Mouse (Mus musculus) stomach, postnatal 0 days (tissue): ENCODE measurements around the gene Pdik1l. TPM values are rescaled to one million over a fixed set of nuclear protein-coding genes. Genes with fewer than 3 reads are reported as not detected.

Source experiments
- ATAC-seq: fragments of 200-750 bp; cut with Nextera tagmentation; 2 replicates; pipeline ENCODE4 v1.8.0; 2017; ENCODE audit not compliant: low FRiP score, low TSS enrichment
- DNase-seq: peaks from one replicate; pipeline ENCODE4 v3.0.0-alpha.2; 2016; ENCODE audit warnings: low spot score
- H3K27ac ChIP-seq: fragments of 300-500 bp; sonication (generic); replicated peaks from 2 replicates; pipeline ENCODE4 v1.5.1; 2014; ENCODE audit warnings: mild to moderate bottlenecking, control low read depth
- H3K27me3 ChIP-seq: fragments of 300-500 bp; sonication (generic); 2 replicates; pipeline ENCODE4 v1.6.1; 2014; ENCODE audit warnings: low read length; ENCODE audit not compliant: control insufficient read depth, insufficient read depth
- H3K36me3 ChIP-seq: fragments of 300-500 bp; sonication (generic); 2 replicates; pipeline ENCODE4 v1.6.1; 2014; ENCODE audit warnings: low read length, mixed read lengths; ENCODE audit not compliant: control insufficient read depth, insufficient read depth
- H3K4me1 ChIP-seq: fragments of 300-500 bp; sonication (generic); replicated peaks from 2 replicates; pipeline ENCODE4 v1.6.1; 2014; ENCODE audit warnings: antibody characterized with exemption; ENCODE audit not compliant: control insufficient read depth, insufficient read depth
- H3K4me2 ChIP-seq: fragments of 300-500 bp; sonication (generic); replicated peaks from 2 replicates; pipeline ENCODE4 v1.6.1; 2014; ENCODE audit warnings: low read depth, mild to moderate bottlenecking, control low read depth, moderate library complexity
- H3K4me3 ChIP-seq: fragments of 300-500 bp; sonication (generic); 2 replicates; pipeline ENCODE4 v1.5.1; 2014; ENCODE audit warnings: low read depth, low read length, control low read depth
- H3K9ac ChIP-seq: fragments of 300-500 bp; sonication (generic); 2 replicates; pipeline ENCODE4 v1.6.1; 2014; ENCODE audit warnings: mild to moderate bottlenecking, low read length, control low read depth, mixed read lengths
- H3K9me3 ChIP-seq: fragments of 300-500 bp; sonication (generic); 2 replicates; pipeline ENCODE4 v1.6.1; 2016; ENCODE audit warnings: low read length; ENCODE audit not compliant: control insufficient read depth
- CTCF ChIP-seq: IDR thresholded peaks from 2 replicates; pipeline ENCODE4 v1.5.1; 2016; ENCODE audit warnings: antibody characterized with exemption, low read depth, mild to moderate bottlenecking, moderate library complexity
- EP300 ChIP-seq: optimal IDR thresholded peaks from 2 replicates; pipeline ENCODE3; 2016; ENCODE audit warnings: antibody characterized with exemption
- WGBS: fragments of 180-500 bp; shearing (Covaris S2); extraction: QIAGEN DNeasy Blood & Tissue Kit; methylation state at CpG from one replicate; pipeline ENCODE4 v1.1.7; 2014; 5-methylcytosine and 5-hydroxymethylcytosine counted together
- polyA plus RNA-seq: library from polyadenylated mRNA; unstranded; fragments of >200 nt; fragmentation: Nextera tagmentation; extraction: Ambion mirVana; gene quantifications from 2 replicates; pipeline ENCODE4 v1.2.1, GENCODE M21; 2015

The Pdik1l gene
- 8.3 and 8.4 TPM in 2 replicates for polyA plus RNA-seq

- H3K4me2 ChIP-seq, result peak within 1 kb of the TSS; percentile 96
- H3K36me3 ChIP-seq, result no peaks in the 10 kb centered on the region
- H3K9me3 ChIP-seq, result no peaks in the 10 kb centered on the region
- TF ChIP-seq CTCF, result 0 out of 2 replicates have a peak, but pooled peaks have one; percentile 6
- no peak for TF ChIP-seq EP300
- H3K4me1 ChIP-seq, result 0 out of 2 replicates have a peak, but pooled peaks cover 3% of the 10 kb centered on the region
- WGBS, result under 1% methylated on average over 41 of the region's 43 CpGs
- H3K9ac ChIP-seq, result peak within 1 kb of the TSS; percentile 97
- peak within 1 kb of the TSS; percentile 99 for H3K27ac ChIP-seq
- peak; percentile 83 for ATAC-seq
- no peaks in the 10 kb centered on the region for H3K27me3 ChIP-seq
- peak within 1 kb of the TSS; percentile 95 for H3K4me3 ChIP-seq
- DNase-seq, result peak; percentile 85
These were observed at the start of gene Pdik1l for GRCm38 (mm10) chr4:134287575-134288025. Gene Pdik1l, minus strand, starts transcription at chr4:134287895.

DNA sequence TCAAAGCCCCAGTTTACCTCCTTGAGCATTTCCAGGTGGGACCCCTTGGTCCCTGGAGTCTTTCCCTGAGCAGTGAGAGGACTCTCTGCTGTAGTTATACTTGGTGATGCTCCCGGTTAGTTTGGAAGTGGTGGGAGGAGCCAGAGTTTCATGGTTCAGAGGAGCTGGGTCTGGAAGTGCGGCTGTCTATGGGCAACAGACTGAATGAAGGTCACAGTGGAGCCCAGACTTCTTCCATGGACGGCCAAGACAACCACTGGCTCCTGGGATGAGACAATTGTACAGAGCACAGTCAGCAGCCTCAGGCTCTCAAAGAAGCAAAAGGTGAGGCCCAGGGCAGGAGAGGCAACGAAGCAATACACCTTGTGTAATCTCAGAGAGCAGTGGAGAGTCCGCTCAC, 42.6 kb upstream of the Pdik1l start:
- Histone ChIP-seq H3K36me3 (no peaks in the 10 kb centered on the region), H3K4me2 (no peak overlapping the region), H3K4me1 (no peaks in the 10 kb centered on the region), H3K9ac (no peak overlapping the region), H3K27me3 (no peaks in the 10 kb centered on the region), H3K27ac (no peak overlapping the region), H3K4me3 (no peak overlapping the region), H3K9me3 (no peaks in the 10 kb centered on the region)
- TF ChIP-seq CTCF, result no peak
- TF ChIP-seq EP300, result no peak
- 60% methylated on average over 5 of the region's 5 CpGs for WGBS
- 0 out of 2 replicates have a peak, but pooled peaks have one; percentile 26 for ATAC-seq
- no peak for DNase-seq

DNA sequence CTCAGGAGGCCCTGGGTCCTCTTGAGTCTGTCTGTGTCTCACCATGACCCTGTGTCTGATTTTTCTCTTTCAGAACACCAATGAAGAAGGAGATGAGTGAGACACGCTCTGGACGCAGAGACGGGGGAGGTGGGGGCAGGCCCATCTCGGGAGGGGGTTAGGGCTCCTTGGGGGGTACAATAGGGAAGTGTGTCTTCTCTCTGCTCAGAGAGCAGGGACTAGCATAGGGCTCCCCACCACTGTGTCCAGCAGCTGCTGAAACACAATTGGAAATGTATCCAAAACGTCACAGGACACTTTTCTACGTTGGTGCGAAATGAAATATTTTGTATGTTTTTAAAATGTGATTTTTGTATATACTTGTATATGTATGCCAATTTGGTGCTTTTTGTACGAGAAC, 41.1 kb upstream of the Pdik1l start:
- Histone ChIP-seq H3K4me1 (no peaks in the 10 kb centered on the region), H3K9ac (no peak overlapping the region), H3K27ac (no peak overlapping the region), H3K27me3 (no peaks in the 10 kb centered on the region), H3K4me3 (no peak overlapping the region), H3K4me2 (no peak overlapping the region), H3K36me3 (no peaks in the 10 kb centered on the region), H3K9me3 (no peaks in the 10 kb centered on the region)
- WGBS, result 82% methylated on average over 8 of the region's 8 CpGs
- no peak for TF ChIP-seq CTCF
- no peak for TF ChIP-seq EP300
- no peak for DNase-seq
- ATAC-seq, result no peak

GRCm38 (mm10) chr4:134328151-134328550, 40.5 kb upstream of the Pdik1l start:
- 51% methylated on average over 8 of the region's 8 CpGs for WGBS
- Histone ChIP-seq H3K9ac (no peak overlapping the region), H3K4me3 (no peak overlapping the region), H3K4me2 (no peak overlapping the region), H3K9me3 (no peaks in the 10 kb centered on the region), H3K27ac (no peak overlapping the region), H3K27me3 (no peaks in the 10 kb centered on the region), H3K36me3 (no peaks in the 10 kb centered on the region), H3K4me1 (no peaks in the 10 kb centered on the region)
- TF ChIP-seq EP300 (no peak), CTCF (no peak)
- ATAC-seq (no peak), DNase-seq (no peak)

GRCm38 (mm10) chr4:134326859-134327530, 39.3 kb upstream of the Pdik1l start:
- Histone ChIP-seq H3K4me2 (no peak overlapping the region), H3K9ac (no peak overlapping the region), H3K36me3 (no peaks in the 10 kb centered on the region), H3K27me3 (no peaks in the 10 kb centered on the region), H3K27ac (no peak overlapping the region), H3K4me3 (no peak overlapping the region), H3K9me3 (no peaks in the 10 kb centered on the region), H3K4me1 (no peaks in the 10 kb centered on the region)
- 51% methylated on average over 5 of the region's 5 CpGs for WGBS
- DNase-seq (no peak), ATAC-seq (no peak)
- TF ChIP-seq CTCF (no peak), EP300 (no peak)

- no peak for ATAC-seq
These were observed 37.0 kb upstream of the Pdik1l start for GRCm38 (mm10) chr4:134324655-134325054.

More at GRCm38 (mm10) chr4:134324655-134325054, 37.0 kb upstream of the Pdik1l start:
- H3K9ac ChIP-seq, result no peak overlapping the region
- H3K36me3 ChIP-seq, result no peaks in the 10 kb centered on the region
- H3K4me1 ChIP-seq, result no peaks in the 10 kb centered on the region
- TF ChIP-seq EP300 (no peak), CTCF (no peak)
- no peak overlapping the region for H3K27ac ChIP-seq
- no peaks in the 10 kb centered on the region for H3K27me3 ChIP-seq
- no peak for DNase-seq
- WGBS, result 54% methylated on average over 5 of the region's 5 CpGs
- H3K9me3 ChIP-seq, result no peaks in the 10 kb centered on the region
- H3K4me2 ChIP-seq, result no peak overlapping the region
- H3K4me3 ChIP-seq, result no peak overlapping the region
